Mouse (Mus musculus): ENCODE data around the gene Mgl2. TPM values are rescaled to one million over a fixed set of nuclear protein-coding genes. Genes with fewer than 3 reads are reported as not detected.
"Not testable (repeated sequence)": the region's sequence is repeated elsewhere in the genome, so short reads cannot be mapped to it uniquely, and the experiment has no call there.

The Mgl2 gene
- total RNA-seq, 1 experiment from 2014 or later = 0.38 TPM

GRCm38 (mm10) chr11:70165972-70166921 is 36.1 kb downstream of the Mgl2 start:
- peak; percentile 80 for ATAC-seq (replicated peaks; ENCODE audit: insufficient number of reproducible peaks, low FRiP score, low TSS enrichment, poor library complexity, severe bottlenecking)

GRCm38 (mm10) chr11:70168136-70168535 is 38.0 kb downstream of the Mgl2 start:
- ATAC-seq (replicated peaks; ENCODE audit: insufficient number of reproducible peaks, low FRiP score, low TSS enrichment, poor library complexity, severe bottlenecking) = no peak

GRCm38 (mm10) chr11:70169471-70169870 is 39.3 kb downstream of the Mgl2 start:
- not testable (repeated sequence) for ATAC-seq (replicated peaks; ENCODE audit: insufficient number of reproducible peaks, low FRiP score, low TSS enrichment, poor library complexity, severe bottlenecking)

GRCm38 (mm10) chr11:70170291-70170690 is 40.2 kb downstream of the Mgl2 start:
- ATAC-seq (replicated peaks; ENCODE audit: insufficient number of reproducible peaks, low FRiP score, low TSS enrichment, poor library complexity, severe bottlenecking) = no peak

GRCm38 (mm10) chr11:70171181-70171580 is 41.1 kb downstream of the Mgl2 start:
- no peak for ATAC-seq (replicated peaks; ENCODE audit: insufficient number of reproducible peaks, low FRiP score, low TSS enrichment, poor library complexity, severe bottlenecking)

- 0 out of 2 replicates have a peak, but pooled peaks have one; percentile 66 for ATAC-seq (replicated peaks; ENCODE audit: insufficient number of reproducible peaks, low FRiP score, low TSS enrichment, poor library complexity, severe bottlenecking)
These were observed 41.7 kb downstream of the Mgl2 start for GRCm38 (mm10) chr11:70171847-70172246.

- no peak for ATAC-seq (replicated peaks; ENCODE audit: insufficient number of reproducible peaks, low FRiP score, low TSS enrichment, poor library complexity, severe bottlenecking)
These were observed 42.2 kb downstream of the Mgl2 start for GRCm38 (mm10) chr11:70172298-70172697.

- ATAC-seq (replicated peaks; ENCODE audit: insufficient number of reproducible peaks, low FRiP score, low TSS enrichment, poor library complexity, severe bottlenecking) = no peak
These were observed 44.4 kb downstream of the Mgl2 start for GRCm38 (mm10) chr11:70174491-70174890.

- no peak for ATAC-seq (replicated peaks; ENCODE audit: insufficient number of reproducible peaks, low FRiP score, low TSS enrichment, poor library complexity, severe bottlenecking)
These were observed 47.5 kb downstream of the Mgl2 start for GRCm38 (mm10) chr11:70177647-70178046.

GRCm38 (mm10) chr11:70178311-70178710 is 48.2 kb downstream of the Mgl2 start:
- no peak for ATAC-seq (replicated peaks; ENCODE audit: insufficient number of reproducible peaks, low FRiP score, low TSS enrichment, poor library complexity, severe bottlenecking)

GRCm38 (mm10) chr11:70178756-70179155 is 48.6 kb downstream of the Mgl2 start:
- no peak for ATAC-seq (replicated peaks; ENCODE audit: insufficient number of reproducible peaks, low FRiP score, low TSS enrichment, poor library complexity, severe bottlenecking)

- no peak for ATAC-seq (replicated peaks; ENCODE audit: insufficient number of reproducible peaks, low FRiP score, low TSS enrichment, poor library complexity, severe bottlenecking)
These were observed 49.3 kb downstream of the Mgl2 start for GRCm38 (mm10) chr11:70179401-70179800.

GRCm38 (mm10) chr11:70180496-70180895 is 50.4 kb downstream of the Mgl2 start:
- no peak for ATAC-seq (replicated peaks; ENCODE audit: insufficient number of reproducible peaks, low FRiP score, low TSS enrichment, poor library complexity, severe bottlenecking)

GRCm38 (mm10) chr11:70185120-70185519 is 55.0 kb downstream of the Mgl2 start:
- no peak for ATAC-seq (replicated peaks; ENCODE audit: insufficient number of reproducible peaks, low FRiP score, low TSS enrichment, poor library complexity, severe bottlenecking)

Other genes starting within 250 kb of the Mgl2 start
- gene Kctd11, start 248.9 kb upstream of the Mgl2 start, total RNA-seq (2017) = 1.6 to 9.9 TPM (median 2.5 TPM) in 3 replicates
- gene Acap1, start 234.8 kb upstream of the Mgl2 start, total RNA-seq (2017) = 83.6 to 201 TPM (median 84.0 TPM) in 3 replicates
- 0.87 TPM in 1 of 3 replicates, not detected in the others for gene 2810408A11Rik, start 229.3 kb upstream of the Mgl2 start, total RNA-seq (2017)
- 16.1 to 57.8 TPM (median 24.6 TPM) in 3 replicates for gene Neurl4, start 229.3 kb upstream of the Mgl2 start, total RNA-seq (2017)
- 85.4 to 110 TPM (median 101 TPM) in 3 replicates for gene Gps2, start 216.4 kb upstream of the Mgl2 start, total RNA-seq (2017)
- gene Eif5a, start 208.4 kb upstream of the Mgl2 start, total RNA-seq (2017) = 255 to 299 TPM (median 276 TPM) in 3 replicates
- not detected in 3 replicates for gene Ybx2, start 194.5 kb upstream of the Mgl2 start, total RNA-seq (2017)
- not detected in 3 replicates for gene Slc2a4, start 182.1 kb upstream of the Mgl2 start, total RNA-seq (2017)
- gene Cldn7, start 165.6 kb upstream of the Mgl2 start, total RNA-seq (2017) = not detected in 3 replicates
- gene Ctdnep1, start 149.2 kb upstream of the Mgl2 start, total RNA-seq (2017) = 19.4 to 30.8 TPM (median 23.6 TPM) in 3 replicates
- gene Elp5, start 147.8 kb upstream of the Mgl2 start, total RNA-seq (2017) = 29.0 to 43.7 TPM (median 33.9 TPM) in 3 replicates
- gene Gabarap, start 139.2 kb upstream of the Mgl2 start, total RNA-seq (2017) = 244 to 340 TPM (median 296 TPM) in 3 replicates
- 48.7 to 74.0 TPM (median 57.5 TPM) in 3 replicates for gene Phf23, start 134.6 kb upstream of the Mgl2 start, total RNA-seq (2017)
- gene Dvl2, start 129.7 kb upstream of the Mgl2 start, total RNA-seq (2017) = 18.6 to 27.1 TPM (median 19.1 TPM) in 3 replicates
- 46.9 to 64.6 TPM (median 55.3 TPM) in 3 replicates for gene Acadvl, start 114.9 kb upstream of the Mgl2 start, total RNA-seq (2017)
- 3.5 to 20.2 TPM (median 6.5 TPM) in 3 replicates for gene Dlg4, start 113.4 kb upstream of the Mgl2 start, total RNA-seq (2017)
- not detected in 3 replicates for gene Asgr1, start 76.2 kb upstream of the Mgl2 start, total RNA-seq (2017)
- 2.8 TPM in 1 of 3 replicates, not detected in the others for gene Asgr2, start 37.7 kb upstream of the Mgl2 start, total RNA-seq (2017)
- gene Clec10a, start 25.9 kb downstream of the Mgl2 start, total RNA-seq (2017) = 5.3 to 21.7 TPM (median 15.6 TPM) in 3 replicates
- gene Slc16a11, start 82.4 kb downstream of the Mgl2 start, total RNA-seq (2017) = not detected in 3 replicates
- gene Slc16a13, start 90.7 kb downstream of the Mgl2 start, total RNA-seq (2017) = 1.9 to 11.0 TPM (median 3.1 TPM) in 3 replicates
- gene Bcl6b, start 99.5 kb downstream of the Mgl2 start, total RNA-seq (2017) = not detected in 3 replicates
- gene 0610010K14Rik, start 107.6 kb downstream of the Mgl2 start, total RNA-seq (2017) = 8.1 to 28.1 TPM (median 18.3 TPM) in 3 replicates
- gene Gm21988, start 109.5 kb downstream of the Mgl2 start, total RNA-seq (2017) = 3.3 to 5.8 TPM in 2 of 3 replicates, not detected in the other
- 17.5 to 31.1 TPM (median 23.2 TPM) in 3 replicates for gene Rnasek, start 109.5 kb downstream of the Mgl2 start, total RNA-seq (2017)
- 0.85 to 26.1 TPM (median 1.6 TPM) in 3 replicates for gene Alox12, start 125.0 kb downstream of the Mgl2 start, total RNA-seq (2017)
- 2.5 TPM in 1 of 3 replicates, not detected in the others for gene Alox12e, start 192.3 kb downstream of the Mgl2 start, total RNA-seq (2017)
- 1.6 to 43.2 TPM (median 41.4 TPM) in 3 replicates for gene Alox15, start 221.7 kb downstream of the Mgl2 start, total RNA-seq (2017)

All from monocyte, adult 5-6 weeks (primary cell).